Mouse (Mus musculus): ENCODE results near the gene Wnt6. TPM values are rescaled to one million over a fixed set of nuclear protein-coding genes. Genes with fewer than 3 reads are reported as not detected.
A peak's percentile ranks its signal among the peaks of the same experiment; 100 is the strongest.

Gene Wnt6
- polyA plus RNA-seq, 1 experiment from 2014 or later = 0.12 TPM

DNA sequence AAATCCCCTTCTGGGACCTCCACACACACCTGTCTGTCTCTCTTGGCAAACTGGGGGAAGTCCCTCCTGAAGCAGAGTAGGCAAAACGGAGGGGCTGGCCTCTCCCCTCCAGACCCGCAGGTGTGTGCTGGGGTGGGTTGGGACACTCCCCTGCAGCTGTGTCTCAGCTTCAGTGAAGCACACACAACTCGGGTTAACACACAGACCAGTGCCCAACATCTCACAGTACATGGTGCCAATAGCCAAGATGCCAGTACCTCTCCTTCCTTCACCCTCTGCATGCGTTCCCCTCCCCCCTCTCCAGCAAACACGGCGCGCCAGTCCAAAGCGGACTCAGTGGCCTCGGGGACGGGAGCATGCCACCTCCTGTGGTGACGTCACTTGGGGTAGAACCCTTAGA, 19.6 kb downstream of the Wnt6 start, which contains the start of gene Wnt10a:
Gene Wnt10a, plus strand, starts transcription at position 268 of the 400 bp plus-strand sequence.
- peak within 1 kb of the TSS; percentile 38 for H3K4me2 ChIP-seq (ENCODE audit: low read depth, low read length)
- WGBS (ENCODE audit: insufficient replicate concordance) = 3% methylated on average over 11 of the region's 11 CpGs
- TF ChIP-seq EP300 (IDR thresholded peaks at IDR 0.05; ENCODE audit: low read depth) = no peak
- H3K9me3 ChIP-seq (ENCODE audit: low read length) = no peaks in the 10 kb centered on the region
- H3K27ac ChIP-seq (ENCODE audit: low read depth) = no peak within 1 kb of the TSS
- peaks cover 82% of the 10 kb centered on the region for H3K27me3 ChIP-seq (ENCODE audit: insufficient read depth, low read length)
- no peak within 1 kb of the TSS for H3K9ac ChIP-seq (replicated peaks)
- peak within 1 kb of the TSS; percentile 15; the same call in 1 of the 2 replicates for H3K4me3 ChIP-seq (ENCODE audit: low read depth, low read length)
- H3K4me1 ChIP-seq (ENCODE audit: insufficient read depth) = peaks cover 9% of the 10 kb centered on the region; the same call in 1 of the 2 replicates
- H3K36me3 ChIP-seq (replicated peaks; ENCODE audit: insufficient read depth, low read length) = no peaks in the 10 kb centered on the region
- DNase-seq (no peak), ATAC-seq (no peak)

DNA sequence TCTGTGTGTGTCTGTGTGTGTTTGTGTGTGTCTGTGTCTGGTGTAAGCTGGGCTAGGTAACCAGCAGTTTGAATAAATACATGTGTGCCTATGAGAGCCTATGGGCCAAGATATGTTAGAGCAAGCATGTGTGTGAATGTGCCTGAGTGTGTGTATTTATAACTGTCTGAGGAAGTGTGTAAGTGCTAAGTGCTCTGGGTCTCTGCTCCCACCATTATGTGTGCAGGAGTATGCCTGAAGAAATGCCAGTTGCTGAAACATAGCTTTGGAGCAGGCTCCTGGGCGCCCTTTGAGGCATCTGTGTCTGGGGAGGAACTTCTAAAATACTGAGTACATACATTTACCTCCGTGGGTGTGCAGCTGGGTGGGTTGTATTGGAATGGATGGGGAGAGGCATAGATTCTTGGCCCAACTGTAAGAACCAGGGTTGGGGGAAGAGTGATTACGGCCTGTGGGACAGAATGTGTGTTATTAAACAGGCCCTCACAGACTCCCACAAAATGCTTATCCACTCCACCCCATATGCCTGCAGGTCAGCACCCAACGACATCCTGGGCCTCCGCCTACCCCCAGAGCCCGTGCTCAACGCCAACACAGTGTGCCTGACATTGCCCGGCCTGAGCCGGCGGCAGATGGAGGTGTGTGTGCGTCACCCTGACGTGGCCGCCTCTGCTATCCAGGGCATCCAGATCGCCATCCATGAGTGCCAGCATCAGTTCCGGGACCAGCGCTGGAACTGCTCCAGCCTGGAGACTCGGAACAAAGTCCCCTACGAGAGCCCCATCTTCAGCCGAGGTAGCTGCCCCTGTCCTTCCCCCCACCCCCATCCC, 21.4 kb downstream of the Wnt6 start:
- Histone ChIP-seq H3K27me3 (ENCODE audit: insufficient read depth, low read length) (peaks cover 91% of the 10 kb centered on the region), H3K9ac (replicated peaks) (no peak overlapping the region), H3K4me1 (ENCODE audit: insufficient read depth) (peaks cover 9% of the 10 kb centered on the region; the same call in 1 of the 2 replicates), H3K4me3 (ENCODE audit: low read depth, low read length) (no peak overlapping the region), H3K36me3 (replicated peaks; ENCODE audit: insufficient read depth, low read length) (no peaks in the 10 kb centered on the region), H3K9me3 (ENCODE audit: low read length) (no peaks in the 10 kb centered on the region), H3K27ac (ENCODE audit: low read depth) (no peak overlapping the region), H3K4me2 (ENCODE audit: low read depth, low read length) (no peak overlapping the region)
- DNase-seq = no peak
- no peak for ATAC-seq
- TF ChIP-seq EP300 (IDR thresholded peaks at IDR 0.05; ENCODE audit: low read depth) (no peak), CTCF (IDR thresholded peaks at IDR 0.05; ENCODE audit: low read depth) (no peak)
- 12% methylated on average over 19 of the region's 19 CpGs for WGBS (ENCODE audit: insufficient replicate concordance)

DNA sequence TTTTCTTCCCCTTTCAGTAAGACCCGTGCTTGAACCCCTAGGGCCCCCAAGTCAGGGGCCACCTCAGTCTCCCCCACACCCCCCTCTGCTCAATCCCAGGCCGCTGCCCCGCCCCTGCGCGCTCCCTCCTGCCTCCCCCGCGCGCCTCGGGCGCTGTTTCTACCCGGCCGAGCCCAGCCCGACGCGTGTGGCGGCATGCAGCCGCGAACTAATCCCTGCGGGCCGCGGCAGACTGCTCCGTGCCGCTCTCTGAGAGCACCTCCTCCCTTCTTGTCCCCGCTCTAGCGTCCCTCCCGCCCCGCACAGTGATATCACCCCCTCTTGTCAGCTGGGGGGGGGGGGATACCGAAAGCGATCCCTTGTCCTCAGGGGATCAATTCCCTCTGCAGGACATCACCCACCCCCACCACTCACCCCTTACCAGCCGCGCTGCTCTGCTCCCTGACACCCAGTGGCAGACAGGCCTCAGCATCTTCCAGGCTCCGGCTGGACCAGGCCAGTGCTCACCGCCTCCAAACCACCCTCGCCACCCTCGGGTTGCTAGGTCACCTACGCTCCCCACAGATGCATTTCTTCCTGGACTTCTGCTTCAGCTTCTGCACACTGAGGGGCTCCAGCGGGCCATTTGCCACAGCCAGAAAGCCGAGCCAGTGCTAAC, 22.9 kb downstream of the Wnt6 start:
- Histone ChIP-seq H3K9ac (replicated peaks) (no peak overlapping the region), H3K36me3 (replicated peaks; ENCODE audit: insufficient read depth, low read length) (no peaks in the 10 kb centered on the region), H3K27ac (ENCODE audit: low read depth) (no peak overlapping the region), H3K4me2 (ENCODE audit: low read depth, low read length) (peak overlapping the region; percentile 29; the same call in 1 of the 2 replicates), H3K27me3 (ENCODE audit: insufficient read depth, low read length) (peaks cover 94% of the 10 kb centered on the region), H3K9me3 (ENCODE audit: low read length) (no peaks in the 10 kb centered on the region), H3K4me3 (ENCODE audit: low read depth, low read length) (0 out of 2 replicates have a peak overlapping the region, but pooled peaks have one; percentile 6), H3K4me1 (ENCODE audit: insufficient read depth) (peaks cover 9% of the 10 kb centered on the region; the same call in 1 of the 2 replicates)
- 3% methylated on average over 28 of the region's 38 CpGs for WGBS (ENCODE audit: insufficient replicate concordance)
- TF ChIP-seq EP300 (IDR thresholded peaks at IDR 0.05; ENCODE audit: low read depth) (no peak), CTCF (IDR thresholded peaks at IDR 0.05; ENCODE audit: low read depth) (no peak)
- no peak for ATAC-seq
- DNase-seq = no peak

DNA sequence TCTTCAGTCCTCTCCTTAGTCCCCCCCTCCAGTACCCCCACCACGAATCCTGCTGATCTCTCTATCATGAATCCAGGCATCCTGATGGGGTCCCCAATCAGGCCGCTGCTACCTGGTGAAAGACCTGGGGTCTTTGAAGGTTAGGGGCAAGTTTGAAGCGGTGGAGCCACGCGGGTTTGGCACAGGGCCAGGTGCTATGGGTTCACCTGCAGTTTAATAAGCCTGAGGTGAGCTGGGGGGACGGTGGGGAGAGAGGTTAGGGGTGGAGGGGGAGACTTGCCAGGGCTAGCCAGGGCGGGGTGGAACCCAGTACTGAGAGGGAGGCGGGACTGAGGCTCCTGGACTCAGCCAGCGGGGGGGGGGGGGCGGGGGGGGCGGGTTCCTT, 23.4 kb downstream of the Wnt6 start:
- Histone ChIP-seq H3K4me3 (ENCODE audit: low read depth, low read length) (0 out of 2 replicates have a peak overlapping the region, but pooled peaks have one; percentile 6), H3K4me1 (ENCODE audit: insufficient read depth) (peaks cover 9% of the 10 kb centered on the region; the same call in 1 of the 2 replicates), H3K36me3 (replicated peaks; ENCODE audit: insufficient read depth, low read length) (no peaks in the 10 kb centered on the region), H3K9me3 (ENCODE audit: low read length) (no peaks in the 10 kb centered on the region), H3K27ac (ENCODE audit: low read depth) (no peak overlapping the region), H3K4me2 (ENCODE audit: low read depth, low read length) (no peak overlapping the region), H3K27me3 (ENCODE audit: insufficient read depth, low read length) (peaks cover 94% of the 10 kb centered on the region), H3K9ac (replicated peaks) (no peak overlapping the region)
- DNase-seq (no peak), ATAC-seq (no peak)
- 0% methylated on average over 6 of the region's 11 CpGs for WGBS (ENCODE audit: insufficient replicate concordance)
- TF ChIP-seq CTCF (IDR thresholded peaks at IDR 0.05; ENCODE audit: low read depth) (no peak), EP300 (IDR thresholded peaks at IDR 0.05; ENCODE audit: low read depth) (no peak)

DNA sequence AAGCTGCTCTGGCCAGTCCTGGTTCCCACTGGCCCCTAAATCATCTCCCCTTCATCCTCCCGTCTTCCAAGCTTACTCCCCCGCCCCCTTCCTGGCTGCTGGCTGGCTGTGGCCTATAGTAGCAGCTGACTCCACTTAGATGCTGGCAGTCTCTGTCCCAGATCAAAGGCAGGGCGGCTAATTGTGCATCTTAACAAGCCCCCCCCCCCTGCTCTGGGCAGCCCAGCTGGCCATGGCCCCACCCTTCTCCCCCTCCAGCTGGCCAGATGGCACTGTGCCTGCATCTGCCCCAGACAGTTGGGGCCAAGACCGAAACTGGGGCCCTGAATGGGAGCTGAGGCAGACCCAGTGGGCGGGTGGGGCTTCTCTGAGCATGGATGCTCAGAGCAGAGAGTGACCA, 25.8 kb downstream of the Wnt6 start:
- H3K9me3 ChIP-seq (ENCODE audit: low read length) = no peaks in the 10 kb centered on the region
- H3K27ac ChIP-seq (ENCODE audit: low read depth) = no peak overlapping the region
- H3K4me3 ChIP-seq (ENCODE audit: low read depth, low read length) = no peak overlapping the region
- no peak overlapping the region for H3K9ac ChIP-seq (replicated peaks)
- H3K4me1 ChIP-seq (ENCODE audit: insufficient read depth) = peaks cover 4% of the 10 kb centered on the region; the same call in 1 of the 2 replicates
- TF ChIP-seq CTCF (IDR thresholded peaks at IDR 0.05; ENCODE audit: low read depth) (no peak), EP300 (IDR thresholded peaks at IDR 0.05; ENCODE audit: low read depth) (no peak)
- peaks cover 91% of the 10 kb centered on the region for H3K27me3 ChIP-seq (ENCODE audit: insufficient read depth, low read length)
- no peak overlapping the region for H3K4me2 ChIP-seq (ENCODE audit: low read depth, low read length)
- 20% methylated on average over 5 of the region's 5 CpGs for WGBS (ENCODE audit: insufficient replicate concordance)
- DNase-seq (no peak), ATAC-seq (0 out of 2 replicates have a peak, but pooled peaks have one; percentile 23)
- H3K36me3 ChIP-seq (replicated peaks; ENCODE audit: insufficient read depth, low read length) = no peaks in the 10 kb centered on the region

DNA sequence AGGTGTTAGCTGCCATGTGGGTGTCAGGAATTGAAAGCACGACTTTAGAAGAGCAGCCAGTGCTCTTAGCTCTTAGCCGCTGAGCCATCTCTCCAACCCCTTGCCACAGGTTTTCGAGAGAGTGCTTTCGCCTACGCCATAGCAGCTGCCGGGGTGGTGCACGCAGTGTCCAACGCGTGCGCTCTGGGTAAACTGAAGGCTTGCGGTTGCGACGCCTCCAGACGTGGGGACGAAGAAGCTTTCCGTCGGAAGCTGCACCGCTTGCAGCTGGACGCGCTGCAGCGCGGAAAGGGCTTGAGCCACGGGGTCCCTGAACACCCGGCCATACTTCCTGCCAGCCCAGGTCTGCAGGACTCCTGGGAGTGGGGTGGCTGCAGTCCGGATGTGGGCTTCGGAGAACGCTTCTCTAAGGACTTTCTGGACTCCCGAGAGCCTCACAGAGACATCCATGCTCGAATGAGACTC, 28.8 kb downstream of the Wnt6 start:
- no peak overlapping the region for H3K27ac ChIP-seq (ENCODE audit: low read depth)
- ATAC-seq (peak; percentile 33; the same call in 1 of the 2 replicates), DNase-seq (no peak)
- H3K27me3 ChIP-seq (ENCODE audit: insufficient read depth, low read length) = peaks cover 94% of the 10 kb centered on the region
- no peak overlapping the region for H3K4me3 ChIP-seq (ENCODE audit: low read depth, low read length)
- no peak overlapping the region for H3K9ac ChIP-seq (replicated peaks)
- H3K9me3 ChIP-seq (ENCODE audit: low read length) = no peaks in the 10 kb centered on the region
- H3K4me2 ChIP-seq (ENCODE audit: low read depth, low read length) = peak overlapping the region; percentile 34
- H3K36me3 ChIP-seq (replicated peaks; ENCODE audit: insufficient read depth, low read length) = no peaks in the 10 kb centered on the region
- TF ChIP-seq EP300 (IDR thresholded peaks at IDR 0.05; ENCODE audit: low read depth) (no peak), CTCF (IDR thresholded peaks at IDR 0.05; ENCODE audit: low read depth) (no peak)
- under 1% methylated on average over 29 of the region's 29 CpGs for WGBS (ENCODE audit: insufficient replicate concordance)
- H3K4me1 ChIP-seq (ENCODE audit: insufficient read depth) = peaks cover 9% of the 10 kb centered on the region; the same call in 1 of the 2 replicates

Data from liver, postnatal 0 days (tissue).